Mouse (Mus musculus): ENCODE results near the gene Slc16a12. TPM values are rescaled to one million over a fixed set of nuclear protein-coding genes. Genes with fewer than 3 reads are reported as not detected.
A peak's percentile ranks its signal among the peaks of the same experiment; 100 is the strongest.
"Not testable (repeated sequence)": the region's sequence is repeated elsewhere in the genome, so short reads cannot be mapped to it uniquely, and the experiment has no call there.

Gene Slc16a12
- polyA plus RNA-seq, 1 experiment from 2014 or later: 2.3 TPM

DNA sequence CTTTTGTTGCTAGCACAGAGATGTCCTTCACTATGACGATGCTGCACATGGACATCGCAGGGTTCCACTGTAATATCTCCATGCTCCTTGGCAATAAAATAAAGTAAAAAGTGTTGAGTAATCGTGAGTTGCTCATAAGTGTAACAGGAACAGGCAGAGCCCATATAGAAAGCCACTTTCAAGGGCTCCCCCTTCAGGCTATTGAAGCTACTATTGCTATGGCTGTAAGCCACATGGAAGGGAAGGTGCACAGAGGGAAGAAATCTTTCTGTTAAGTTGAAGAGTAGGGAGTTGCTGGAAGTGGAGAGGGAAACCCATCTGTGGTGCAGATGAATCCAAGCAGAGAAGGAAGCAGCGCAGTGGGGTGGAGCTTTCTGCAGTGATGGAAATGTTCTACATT is 4.1 kb upstream of the Slc16a12 start:
- H3K4me2 ChIP-seq (replicated peaks): no peak overlapping the region
- no peaks in the 10 kb centered on the region for H3K9me3 ChIP-seq
- no peak overlapping the region for H3K9ac ChIP-seq (replicated peaks)
- no peaks in the 10 kb centered on the region for H3K36me3 ChIP-seq
- no peak overlapping the region for H3K27ac ChIP-seq
- WGBS: 89% methylated on average over 4 of the region's 4 CpGs
- peaks cover 10% of the 10 kb centered on the region for H3K4me1 ChIP-seq (replicated peaks)
- no peak overlapping the region for H3K4me3 ChIP-seq (replicated peaks)
- no peak for ATAC-seq
- H3K27me3 ChIP-seq: peaks cover 18% of the 10 kb centered on the region

DNA sequence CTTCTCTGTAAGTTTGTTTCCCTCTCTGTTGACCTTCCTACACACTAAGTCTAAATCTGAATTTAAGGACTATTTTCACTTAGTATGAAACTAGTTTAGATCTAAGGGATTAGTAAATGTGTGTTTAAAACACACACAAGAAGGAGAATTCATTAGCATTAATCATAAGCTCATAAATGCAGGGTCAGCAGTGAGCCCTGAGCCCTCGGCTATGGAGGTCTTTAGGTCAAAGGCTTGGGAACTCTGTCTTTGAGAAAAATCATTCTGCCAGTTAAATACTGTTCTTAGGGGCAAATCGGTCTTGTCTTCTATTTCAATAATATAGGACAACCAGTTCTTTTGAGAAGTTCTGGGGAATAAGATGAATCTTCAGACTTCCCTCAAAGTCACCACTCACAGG is 1.9 kb upstream of the Slc16a12 start:
- no peak for ATAC-seq
- H3K4me2 ChIP-seq (replicated peaks): no peak overlapping the region
- no peak overlapping the region for H3K9ac ChIP-seq (replicated peaks)
- no peaks in the 10 kb centered on the region for H3K36me3 ChIP-seq
- no peaks in the 10 kb centered on the region for H3K9me3 ChIP-seq
- 38% methylated on average over 2 of the region's 2 CpGs for WGBS
- H3K4me1 ChIP-seq (replicated peaks): peaks cover 10% of the 10 kb centered on the region
- H3K27me3 ChIP-seq: peaks cover 30% of the 10 kb centered on the region
- H3K27ac ChIP-seq: no peak overlapping the region
- no peak overlapping the region for H3K4me3 ChIP-seq (replicated peaks)

- 97% methylated on average over 6 of the region's 6 CpGs for WGBS
- peaks cover 32% of the 10 kb centered on the region for H3K27me3 ChIP-seq
- not testable (repeated sequence) for H3K4me2 ChIP-seq (replicated peaks); H3K4me3 ChIP-seq (replicated peaks); ATAC-seq; H3K9ac ChIP-seq (replicated peaks); H3K27ac ChIP-seq; H3K36me3 ChIP-seq; H3K9me3 ChIP-seq
- H3K4me1 ChIP-seq (replicated peaks): peaks cover 10% of the 10 kb centered on the region
Observed at GRCm38 (mm10) chr19:34747969-34748368, 880 bp upstream of the Slc16a12 start.

GRCm38 (mm10) chr19:34746201-34746600 is 888 bp downstream of the Slc16a12 start:
- Histone ChIP-seq H3K36me3 (no peaks in the 10 kb centered on the region), H3K27ac (no peak overlapping the region), H3K4me1 (replicated peaks) (peaks cover 10% of the 10 kb centered on the region), H3K9me3 (no peaks in the 10 kb centered on the region), H3K4me2 (replicated peaks) (peak overlapping the region; percentile 95), H3K9ac (replicated peaks) (peak overlapping the region; percentile 70; the same call in 1 of the 2 replicates), H3K27me3 (peaks cover 32% of the 10 kb centered on the region), H3K4me3 (replicated peaks) (peak overlapping the region; percentile 57)
- 22% methylated on average over 9 of the region's 9 CpGs for WGBS
- no peak; the same call in 1 of the 2 replicates for ATAC-seq

GRCm38 (mm10) chr19:34745012-34745411 is 2.1 kb downstream of the Slc16a12 start:
- Histone ChIP-seq H3K4me3 (replicated peaks) (no peak overlapping the region), H3K36me3 (no peaks in the 10 kb centered on the region), H3K4me2 (replicated peaks) (no peak overlapping the region), H3K9ac (replicated peaks) (no peak overlapping the region), H3K27me3 (peaks cover 32% of the 10 kb centered on the region), H3K4me1 (replicated peaks) (peaks cover 10% of the 10 kb centered on the region), H3K9me3 (no peaks in the 10 kb centered on the region), H3K27ac (no peak overlapping the region)
- WGBS: 83% methylated on average over 8 of the region's 8 CpGs
- no peak for ATAC-seq

DNA sequence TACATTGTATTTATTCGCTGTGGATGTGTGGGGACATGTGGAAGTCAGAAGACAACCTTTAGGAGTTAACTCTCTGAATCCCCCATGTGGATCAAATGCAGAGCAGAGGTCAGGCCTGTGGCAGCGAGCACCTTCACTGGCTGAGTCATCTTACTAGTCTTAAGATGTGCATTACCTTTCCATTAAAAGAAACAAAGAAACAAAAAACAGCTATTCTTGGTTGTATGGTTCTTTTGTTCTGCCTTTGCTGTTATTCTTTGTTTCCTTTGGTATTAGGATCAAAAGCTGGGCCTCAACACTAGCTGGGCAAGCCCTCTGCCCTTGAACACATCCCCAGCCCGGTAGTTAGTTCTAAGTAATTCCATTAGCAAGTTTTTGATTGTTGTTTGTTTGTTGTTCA is 9.2 kb downstream of the Slc16a12 start:
- Histone ChIP-seq H3K4me3 (replicated peaks) (no peak overlapping the region), H3K4me2 (replicated peaks) (no peak overlapping the region), H3K4me1 (replicated peaks) (no peaks in the 10 kb centered on the region), H3K9ac (replicated peaks) (no peak overlapping the region), H3K36me3 (no peaks in the 10 kb centered on the region), H3K27me3 (no peaks in the 10 kb centered on the region), H3K27ac (no peak overlapping the region), H3K9me3 (no peaks in the 10 kb centered on the region)
- WGBS: 72% methylated on average over 3 of the region's 3 CpGs
- no peak for ATAC-seq

DNA sequence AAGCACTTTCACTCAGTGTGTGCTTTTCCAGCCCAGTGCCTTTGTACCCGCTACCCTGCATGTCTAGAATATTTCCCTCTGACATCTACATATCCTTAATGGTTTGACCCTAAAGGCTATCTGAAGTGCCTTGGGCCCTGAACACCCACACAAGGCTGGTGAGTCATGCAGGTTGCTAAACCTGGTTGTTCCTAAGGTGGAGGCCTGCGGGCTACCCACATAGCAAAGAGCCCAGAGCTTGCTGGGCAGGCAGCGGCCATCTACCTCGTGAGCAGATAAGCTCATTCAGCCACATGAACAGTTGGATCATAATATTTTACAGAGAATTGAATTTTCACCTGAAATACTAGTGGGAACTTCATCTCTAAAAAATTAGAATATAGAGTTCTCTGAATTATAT is 11.2 kb downstream of the Slc16a12 start:
- no peak overlapping the region for H3K4me2 ChIP-seq (replicated peaks)
- no peaks in the 10 kb centered on the region for H3K27me3 ChIP-seq
- H3K27ac ChIP-seq: no peak overlapping the region
- no peak overlapping the region for H3K4me3 ChIP-seq (replicated peaks)
- no peak for ATAC-seq
- no peak overlapping the region for H3K9ac ChIP-seq (replicated peaks)
- WGBS: 92% methylated on average over 4 of the region's 4 CpGs
- no peaks in the 10 kb centered on the region for H3K4me1 ChIP-seq (replicated peaks)
- no peaks in the 10 kb centered on the region for H3K36me3 ChIP-seq
- H3K9me3 ChIP-seq: no peaks in the 10 kb centered on the region

DNA sequence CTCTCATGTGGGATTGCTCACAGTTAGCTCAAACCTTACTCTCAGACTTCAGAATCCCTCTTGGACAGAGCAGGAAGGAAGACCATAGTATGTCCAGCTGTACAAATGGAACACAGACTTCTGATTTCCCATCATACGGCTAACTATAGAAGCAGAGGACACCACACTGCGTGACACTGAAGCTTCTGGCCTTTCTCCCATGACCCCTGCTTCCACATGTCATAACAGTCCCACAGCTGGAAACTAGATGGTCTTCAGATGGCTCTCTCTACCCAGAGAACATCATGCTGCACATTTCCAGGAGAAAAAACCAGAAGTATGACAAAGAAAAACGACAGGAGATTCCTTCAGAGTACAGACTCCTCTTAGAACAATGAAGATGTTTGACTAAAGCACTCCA is 14.1 kb downstream of the Slc16a12 start:
- no peak overlapping the region for H3K27ac ChIP-seq
- no peak overlapping the region for H3K4me3 ChIP-seq (replicated peaks)
- no peak overlapping the region for H3K4me2 ChIP-seq (replicated peaks)
- H3K36me3 ChIP-seq: no peaks in the 10 kb centered on the region
- H3K27me3 ChIP-seq: no peaks in the 10 kb centered on the region
- no peaks in the 10 kb centered on the region for H3K9me3 ChIP-seq
- ATAC-seq: no peak
- no peaks in the 10 kb centered on the region for H3K4me1 ChIP-seq (replicated peaks)
- H3K9ac ChIP-seq (replicated peaks): no peak overlapping the region
- 84% methylated on average over 3 of the region's 3 CpGs for WGBS

DNA sequence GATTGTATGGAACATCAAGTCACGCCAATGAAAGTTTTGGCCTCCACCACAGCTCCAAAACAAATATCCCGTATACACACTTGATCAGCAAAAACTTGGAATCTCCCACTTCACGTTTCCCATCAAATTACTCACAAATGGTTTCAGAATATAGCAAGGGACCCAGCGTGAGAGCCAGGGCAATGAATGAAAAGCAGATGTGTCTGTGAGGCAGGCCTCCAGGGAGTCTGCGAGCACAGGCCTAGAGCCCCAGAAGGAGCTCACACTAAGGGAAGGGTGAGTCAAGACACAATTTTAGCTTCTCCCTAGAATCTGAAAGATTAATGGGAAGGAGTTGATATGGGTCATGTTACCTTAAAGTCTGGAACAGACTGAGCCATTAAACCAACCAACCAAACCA is 15.7 kb downstream of the Slc16a12 start:
- 86% methylated on average over 5 of the region's 5 CpGs for WGBS
- no peak for ATAC-seq

GRCm38 (mm10) chr19:34730584-34730983 is 16.5 kb downstream of the Slc16a12 start:
- Histone ChIP-seq H3K4me3 (replicated peaks) (no peak overlapping the region), H3K27ac (no peak overlapping the region), H3K27me3 (no peaks in the 10 kb centered on the region), H3K9ac (replicated peaks) (no peak overlapping the region), H3K36me3 (no peaks in the 10 kb centered on the region), H3K4me1 (replicated peaks) (no peaks in the 10 kb centered on the region), H3K4me2 (replicated peaks) (no peak overlapping the region), H3K9me3 (no peaks in the 10 kb centered on the region)
- ATAC-seq: no peak
- WGBS: 89% methylated on average over 4 of the region's 4 CpGs

More for the DNA sequence above, 15.7 kb downstream of the Slc16a12 start:
- Histone ChIP-seq H3K27ac (no peak overlapping the region), H3K4me2 (replicated peaks) (no peak overlapping the region), H3K9me3 (no peaks in the 10 kb centered on the region), H3K4me1 (replicated peaks) (no peaks in the 10 kb centered on the region), H3K4me3 (replicated peaks) (no peak overlapping the region), H3K36me3 (no peaks in the 10 kb centered on the region), H3K27me3 (no peaks in the 10 kb centered on the region), H3K9ac (replicated peaks) (no peak overlapping the region)

GRCm38 (mm10) chr19:34729505-34729904 is 17.6 kb downstream of the Slc16a12 start:
- ATAC-seq: no peak
- Histone ChIP-seq H3K9ac (replicated peaks) (no peak overlapping the region), H3K4me3 (replicated peaks) (no peak overlapping the region), H3K4me2 (replicated peaks) (no peak overlapping the region), H3K27ac (no peak overlapping the region), H3K9me3 (no peaks in the 10 kb centered on the region), H3K4me1 (replicated peaks) (no peaks in the 10 kb centered on the region), H3K27me3 (no peaks in the 10 kb centered on the region), H3K36me3 (no peaks in the 10 kb centered on the region)
- 86% methylated on average over 3 of the region's 3 CpGs for WGBS

GRCm38 (mm10) chr19:34726254-34726962 is 20.7 kb downstream of the Slc16a12 start:
- Histone ChIP-seq H3K27ac (no peak overlapping the region), H3K36me3 (no peaks in the 10 kb centered on the region), H3K4me3 (replicated peaks) (no peak overlapping the region), H3K4me2 (replicated peaks) (no peak overlapping the region), H3K4me1 (replicated peaks) (no peaks in the 10 kb centered on the region), H3K9ac (replicated peaks) (no peak overlapping the region), H3K27me3 (no peaks in the 10 kb centered on the region), H3K9me3 (no peaks in the 10 kb centered on the region)
- ATAC-seq: no peak
- WGBS: 79% methylated on average over 1 of the region's 1 CpGs

- no peak overlapping the region for H3K4me2 ChIP-seq (replicated peaks)
- no peaks in the 10 kb centered on the region for H3K9me3 ChIP-seq
- ATAC-seq: no peak
- H3K36me3 ChIP-seq: no peaks in the 10 kb centered on the region
- 92% methylated on average over 5 of the region's 5 CpGs for WGBS
- H3K27me3 ChIP-seq: no peaks in the 10 kb centered on the region
- H3K4me1 ChIP-seq (replicated peaks): no peaks in the 10 kb centered on the region
- H3K4me3 ChIP-seq (replicated peaks): no peak overlapping the region
- no peak overlapping the region for H3K9ac ChIP-seq (replicated peaks)
- no peak overlapping the region for H3K27ac ChIP-seq
Observed at GRCm38 (mm10) chr19:34725418-34725817, 21.7 kb downstream of the Slc16a12 start.

Measured in midbrain, embryonic 13.5 days (tissue).